In genomic region chr15:40114600-40115271, GRCm38 (mm10) we compare ENCODE assay signal across 9 mouse cellular contexts. TPM values are rescaled to one million over a fixed set of nuclear protein-coding genes. Genes with fewer than 3 reads are reported as not detected.
DNase-seq lines count a peak whose midpoint lies in the region; ATAC-seq and TF ChIP-seq lines count a peak whose summit lies in the region.
"Had no signal": no experiment of that assay in that cellular context is flagged by ENCODE, and none has a peak within 500 bp of the region (broad histone marks: within the 10 kb centered on the region; RNA-seq: fewer than 3 reads in every experiment).

No protein-coding gene starts in this region.

- H3K4me3 ChIP-seq in embryonic facial prominence, embryonic 14.5 days (ENCODE audit: low read depth, low read length) = peak overlapping the region; percentile 18
- H3K4me3 ChIP-seq in midbrain, postnatal 0 days (ENCODE audit: low read depth, low read length) = peak overlapping the region; percentile 15

- H3K27me3 ChIP-seq in embryonic facial prominence, embryonic 14.5 days (replicated peaks; ENCODE audit: control insufficient read depth, insufficient read depth, low read length) = no peaks in the 10 kb centered on the region
- H3K27me3 ChIP-seq in midbrain, postnatal 0 days (ENCODE audit: insufficient read depth, low read length) = no peaks in the 10 kb centered on the region

- H3K4me2 ChIP-seq in embryonic facial prominence, embryonic 14.5 days (ENCODE audit: low read depth, low read length) = peak overlapping the region; percentile 52
- peak overlapping the region; percentile 41 for H3K4me2 ChIP-seq in midbrain, postnatal 0 days (ENCODE audit: low read depth, low read length, poor library complexity, severe bottlenecking)

- no peaks in the 10 kb centered on the region for H3K9me3 ChIP-seq in embryonic facial prominence, embryonic 14.5 days (ENCODE audit: control insufficient read depth, low read length)
- H3K9me3 ChIP-seq in midbrain, postnatal 0 days (ENCODE audit: low read length) = no peaks in the 10 kb centered on the region

- TF ChIP-seq CTCF in midbrain, postnatal 0 days (IDR thresholded peaks at IDR 0.05) = no peak

- peak; percentile 27 for DNase-seq in layer of hippocampus, adult 11-12 months (ENCODE audit: low spot score)
- no peak for DNase-seq in layer of hippocampus, adult 9-10 months (ENCODE audit: low spot score)
- DNase-seq in embryonic facial prominence, embryonic 14.5 days (ENCODE audit: low spot score) = peak; percentile 74
- peak; percentile 25 to 43 for DNase-seq in layer of hippocampus, adult 8-10 months (ENCODE audit: low spot score in 2 of 2)
- peak; percentile 42 for DNase-seq in midbrain, postnatal 0 days (ENCODE audit: low spot score)
- no peak for DNase-seq in Muller cell, postnatal 12 days (ENCODE audit: inconsistent ontology term)
- no peak for DNase-seq in thymus, postnatal 4 days
- DNase-seq in lung, postnatal 10 days = no peak

- ATAC-seq in embryonic facial prominence, embryonic 14.5 days (ENCODE audit: low read depth) = peak; percentile 75
- peak; percentile 52 for ATAC-seq in midbrain, postnatal 0 days (ENCODE audit: low FRiP score)

- no peaks in the 10 kb centered on the region for H3K36me3 ChIP-seq in embryonic facial prominence, embryonic 14.5 days (ENCODE audit: control insufficient read depth, insufficient read depth, low read length)
- H3K36me3 ChIP-seq in midbrain, postnatal 0 days (ENCODE audit: insufficient read depth, low read length) = no peaks in the 10 kb centered on the region

- H3K4me1 ChIP-seq in embryonic facial prominence, embryonic 14.5 days (ENCODE audit: control insufficient read depth, insufficient read depth, low read length) = peaks cover 21% of the 10 kb centered on the region; the same call in 1 of the 2 replicates
- peaks cover 5% of the 10 kb centered on the region; the same call in 1 of the 2 replicates for H3K4me1 ChIP-seq in midbrain, postnatal 0 days (ENCODE audit: insufficient read depth, low read length)

- peak overlapping the region; percentile 17; the same call in 1 of the 2 replicates for H3K9ac ChIP-seq in embryonic facial prominence, embryonic 14.5 days (ENCODE audit: low read depth, low read length)
- no peak overlapping the region for H3K9ac ChIP-seq in midbrain, postnatal 0 days (replicated peaks; ENCODE audit: low read length, poor library complexity, severe bottlenecking)

- H3K27ac ChIP-seq in embryonic facial prominence, embryonic 14.5 days (replicated peaks; ENCODE audit: low read depth, low read length) = peak overlapping the region; percentile 42
- no peak overlapping the region for H3K27ac ChIP-seq in midbrain, postnatal 0 days (ENCODE audit: low read depth, low read length)

- WGBS in embryonic facial prominence, embryonic 14.5 days = 16% methylated on average over 21 of the region's 22 CpGs
- 17% methylated on average over 22 of the region's 22 CpGs for WGBS in midbrain, postnatal 0 days

RNA-seq across cellular contexts. Expression of gene 9330182O14Rik, which starts 19.4 kb away (rescaled TPM):
- not detected in 2 replicates for polyA plus RNA-seq in embryonic facial prominence, embryonic 14.5 days (2014; fragmentation: Nextera tagmentation; extraction: Ambion mirVana)
- total RNA-seq in layer of hippocampus, adult 8-10 months (2022) = not detected
- not detected in 2 replicates for total RNA-seq in midbrain, postnatal 0 days (2014; rRNA removed)
- not detected in 2 replicates for polyA plus RNA-seq in midbrain, postnatal 0 days (2015; fragmentation: Nextera tagmentation; extraction: Ambion mirVana)
- total RNA-seq: layer of hippocampus, postnatal 14 days had no signal

Comparison
In these comparisons a context has a peak if more than half of its experiments do, and no peak if none do; other contexts are left out.
1. DNase-seq: peak in layer of hippocampus, adult 11-12 months (single experiment), embryonic facial prominence, embryonic 14.5 days (single experiment), layer of hippocampus, adult 8-10 months (2 of 2) and midbrain, postnatal 0 days (single experiment); none in layer of hippocampus, adult 9-10 months (single experiment), Muller cell, postnatal 12 days (single experiment), thymus, postnatal 4 days (single experiment) and lung, postnatal 10 days (single experiment).